Mouse (Mus musculus) intestine, embryonic 14.5 days (tissue): ENCODE data around the gene Carmil1. TPM values are rescaled to one million over a fixed set of nuclear protein-coding genes. Genes with fewer than 3 reads are reported as not detected.
A peak's percentile ranks its signal among the peaks of the same experiment; 100 is the strongest.

Source experiments
- ATAC-seq: fragments of 200-750 bp; cut with Nextera tagmentation; replicated peaks from 2 replicates; pipeline ENCODE4 v1.8.0; 2017; ENCODE audit warnings: low read depth, moderate number of reproducible peaks, moderate TSS enrichment, moderate library complexity; ENCODE audit not compliant: low FRiP score, low TSS enrichment
- DNase-seq: peaks from one replicate; pipeline ENCODE4 v3.0.0-alpha.2; 2018; ENCODE audit warnings: low spot score
- H3K27ac ChIP-seq: fragments of 300-500 bp; sonication (generic); 2 replicates; pipeline ENCODE4 v1.5.1; 2014; ENCODE audit warnings: low read depth, mild to moderate bottlenecking, control low read depth
- H3K27me3 ChIP-seq: fragments of 300-500 bp; sonication (generic); replicated peaks from 2 replicates; pipeline ENCODE4 v1.6.1; 2014; ENCODE audit warnings: low read length, control low read depth; ENCODE audit not compliant: control insufficient read depth, insufficient read depth
- H3K36me3 ChIP-seq: fragments of 300-500 bp; sonication (generic); 2 replicates; pipeline ENCODE4 v1.6.1; 2014; ENCODE audit warnings: low read length, control low read depth; ENCODE audit not compliant: control insufficient read depth, insufficient read depth
- H3K4me1 ChIP-seq: fragments of 300-500 bp; sonication (generic); replicated peaks from 2 replicates; pipeline ENCODE4 v1.6.1; 2014; ENCODE audit warnings: low read length, control low read depth, mixed read lengths; ENCODE audit not compliant: control insufficient read depth, insufficient read depth
- H3K4me2 ChIP-seq: fragments of 300-500 bp; sonication (generic); 2 replicates; pipeline ENCODE4 v1.6.1; 2014; ENCODE audit warnings: low read length
- H3K4me3 ChIP-seq: fragments of 300-500 bp; sonication (generic); 2 replicates; pipeline ENCODE4 v1.5.1; 2014; ENCODE audit warnings: low read depth, low read length, control low read depth, mixed read lengths
- H3K9ac ChIP-seq: fragments of 300-500 bp; sonication (generic); 2 replicates; pipeline ENCODE4 v1.6.1; 2014; ENCODE audit warnings: mild to moderate bottlenecking, low read length
- H3K9me3 ChIP-seq: fragments of 300-500 bp; sonication (generic); 2 replicates; pipeline ENCODE4 v1.6.1; 2016; ENCODE audit warnings: low read length, control low read depth; ENCODE audit not compliant: control insufficient read depth
- WGBS: fragments of 180-500 bp; shearing (Covaris S2); extraction: QIAGEN DNeasy Blood & Tissue Kit; methylation state at CpG from one replicate; pipeline ENCODE4 v1.1.7; 2014; 5-methylcytosine and 5-hydroxymethylcytosine counted together
- polyA plus RNA-seq: library from polyadenylated mRNA; unstranded; fragments of >200 nt; fragmentation: Nextera tagmentation; extraction: Ambion mirVana; gene quantifications from 2 replicates; pipeline ENCODE4 v1.2.1, GENCODE M21; 2014

Gene Carmil1
- polyA plus RNA-seq, 1 experiment from 2014 or later, result 43.5 TPM

GRCm38 (mm10) chr13:24128731-24129130 lies 151.9 kb downstream of the Carmil1 start:
- no peaks in the 10 kb centered on the region for H3K27me3 ChIP-seq
- H3K4me1 ChIP-seq, result no peaks in the 10 kb centered on the region
- H3K9me3 ChIP-seq, result no peaks in the 10 kb centered on the region
- H3K9ac ChIP-seq, result no peak overlapping the region
- ATAC-seq (no peak), DNase-seq (no peak)
- H3K27ac ChIP-seq, result no peak overlapping the region
- no peaks in the 10 kb centered on the region for H3K36me3 ChIP-seq
- no peak overlapping the region for H3K4me2 ChIP-seq
- 95% methylated on average over 1 of the region's 1 CpGs for WGBS
- no peak overlapping the region for H3K4me3 ChIP-seq

GRCm38 (mm10) chr13:24125865-24126264 lies 154.7 kb downstream of the Carmil1 start:
- ATAC-seq (no peak), DNase-seq (no peak)
- Histone ChIP-seq H3K36me3 (peaks cover 2% of the 10 kb centered on the region; the same call in 1 of the 2 replicates), H3K4me3 (no peak overlapping the region), H3K27ac (no peak overlapping the region), H3K4me2 (no peak overlapping the region), H3K9ac (no peak overlapping the region), H3K9me3 (no peaks in the 10 kb centered on the region), H3K27me3 (no peaks in the 10 kb centered on the region), H3K4me1 (no peaks in the 10 kb centered on the region)
- WGBS, result 48% methylated on average over 6 of the region's 6 CpGs

- Histone ChIP-seq H3K27ac (no peak overlapping the region), H3K27me3 (no peaks in the 10 kb centered on the region), H3K9me3 (no peaks in the 10 kb centered on the region), H3K4me3 (no peak overlapping the region), H3K9ac (no peak overlapping the region), H3K36me3 (peaks cover 15% of the 10 kb centered on the region), H3K4me2 (no peak overlapping the region), H3K4me1 (no peaks in the 10 kb centered on the region)
- DNase-seq (no peak), ATAC-seq (no peak)
- WGBS, result 80% methylated on average over 7 of the region's 7 CpGs
Measured at GRCm38 (mm10) chr13:24117181-24117812, 163.3 kb downstream of the Carmil1 start.

- Histone ChIP-seq H3K4me1 (no peaks in the 10 kb centered on the region), H3K27ac (no peak overlapping the region), H3K9ac (no peak overlapping the region), H3K27me3 (no peaks in the 10 kb centered on the region), H3K9me3 (no peaks in the 10 kb centered on the region), H3K4me3 (no peak overlapping the region), H3K4me2 (no peak overlapping the region), H3K36me3 (peaks cover 14% of the 10 kb centered on the region; the same call in 1 of the 2 replicates)
- DNase-seq, result peak; percentile 79
- 76% methylated on average over 9 of the region's 9 CpGs for WGBS
- ATAC-seq, result peak; percentile 40; the same call in 1 of the 2 replicates
Measured at GRCm38 (mm10) chr13:24112689-24113348, 167.8 kb downstream of the Carmil1 start.

GRCm38 (mm10) chr13:24110329-24110728 lies 170.3 kb downstream of the Carmil1 start:
- no peak overlapping the region for H3K4me2 ChIP-seq
- ATAC-seq (no peak), DNase-seq (no peak)
- no peaks in the 10 kb centered on the region for H3K9me3 ChIP-seq
- no peak overlapping the region for H3K27ac ChIP-seq
- H3K27me3 ChIP-seq, result no peaks in the 10 kb centered on the region
- peaks cover 14% of the 10 kb centered on the region; the same call in 1 of the 2 replicates for H3K36me3 ChIP-seq
- WGBS, result 89% methylated on average over 7 of the region's 7 CpGs
- no peak overlapping the region for H3K4me3 ChIP-seq
- no peak overlapping the region for H3K9ac ChIP-seq
- H3K4me1 ChIP-seq, result no peaks in the 10 kb centered on the region

GRCm38 (mm10) chr13:24108282-24108681 lies 172.3 kb downstream of the Carmil1 start:
- no peak for DNase-seq
- peaks cover 9% of the 10 kb centered on the region; the same call in 1 of the 2 replicates for H3K36me3 ChIP-seq
- WGBS, result 47% methylated on average over 7 of the region's 7 CpGs

GRCm38 (mm10) chr13:24107058-24107457 lies 173.5 kb downstream of the Carmil1 start:
- Histone ChIP-seq H3K9me3 (no peaks in the 10 kb centered on the region), H3K27me3 (no peaks in the 10 kb centered on the region), H3K4me2 (no peak overlapping the region), H3K4me1 (no peaks in the 10 kb centered on the region), H3K27ac (no peak overlapping the region), H3K36me3 (peaks cover 9% of the 10 kb centered on the region; the same call in 1 of the 2 replicates), H3K4me3 (no peak overlapping the region), H3K9ac (no peak overlapping the region)
- DNase-seq (no peak), ATAC-seq (no peak)
- WGBS, result 84% methylated on average over 3 of the region's 3 CpGs

More at GRCm38 (mm10) chr13:24108282-24108681, 172.3 kb downstream of the Carmil1 start:
- no peak overlapping the region for H3K9ac ChIP-seq
- no peak for ATAC-seq
- H3K4me3 ChIP-seq, result no peak overlapping the region
- H3K27me3 ChIP-seq, result no peaks in the 10 kb centered on the region
- no peaks in the 10 kb centered on the region for H3K4me1 ChIP-seq
- H3K27ac ChIP-seq, result no peak overlapping the region
- no peaks in the 10 kb centered on the region for H3K9me3 ChIP-seq
- H3K4me2 ChIP-seq, result no peak overlapping the region

GRCm38 (mm10) chr13:24105838-24106237 lies 174.8 kb downstream of the Carmil1 start:
- H3K36me3 ChIP-seq, result peaks cover under 1% of the 10 kb centered on the region; the same call in 1 of the 2 replicates
- H3K4me3 ChIP-seq, result no peak overlapping the region
- no peaks in the 10 kb centered on the region for H3K27me3 ChIP-seq
- H3K27ac ChIP-seq, result no peak overlapping the region
- whole genome bisulfite sequencing, result 80% methylated on average over 5 of the region's 5 CpGs
- H3K4me1 ChIP-seq, result no peaks in the 10 kb centered on the region
- no peak overlapping the region for H3K4me2 ChIP-seq
- DNase-seq (no peak), ATAC-seq (no peak)
- H3K9ac ChIP-seq, result no peak overlapping the region
- H3K9me3 ChIP-seq, result no peaks in the 10 kb centered on the region

- Histone ChIP-seq H3K36me3 (no peaks in the 10 kb centered on the region), H3K9me3 (no peaks in the 10 kb centered on the region), H3K27me3 (no peaks in the 10 kb centered on the region), H3K4me2 (no peak overlapping the region), H3K9ac (no peak overlapping the region), H3K4me3 (no peak overlapping the region), H3K27ac (no peak overlapping the region), H3K4me1 (no peaks in the 10 kb centered on the region)
- 43% methylated on average over 1 of the region's 1 CpGs for WGBS
- no peak for DNase-seq
- ATAC-seq, result no peak
Measured at GRCm38 (mm10) chr13:24105340-24105669, 175.3 kb downstream of the Carmil1 start.
